Mouse (Mus musculus) right cerebral cortex, postnatal 25 days (tissue): ENCODE data around the gene Dusp12.

Source experiments
- DNase-seq: peaks from one replicate; pipeline ENCODE4 v3.0.0; 2022

Gene Dusp12

DNA sequence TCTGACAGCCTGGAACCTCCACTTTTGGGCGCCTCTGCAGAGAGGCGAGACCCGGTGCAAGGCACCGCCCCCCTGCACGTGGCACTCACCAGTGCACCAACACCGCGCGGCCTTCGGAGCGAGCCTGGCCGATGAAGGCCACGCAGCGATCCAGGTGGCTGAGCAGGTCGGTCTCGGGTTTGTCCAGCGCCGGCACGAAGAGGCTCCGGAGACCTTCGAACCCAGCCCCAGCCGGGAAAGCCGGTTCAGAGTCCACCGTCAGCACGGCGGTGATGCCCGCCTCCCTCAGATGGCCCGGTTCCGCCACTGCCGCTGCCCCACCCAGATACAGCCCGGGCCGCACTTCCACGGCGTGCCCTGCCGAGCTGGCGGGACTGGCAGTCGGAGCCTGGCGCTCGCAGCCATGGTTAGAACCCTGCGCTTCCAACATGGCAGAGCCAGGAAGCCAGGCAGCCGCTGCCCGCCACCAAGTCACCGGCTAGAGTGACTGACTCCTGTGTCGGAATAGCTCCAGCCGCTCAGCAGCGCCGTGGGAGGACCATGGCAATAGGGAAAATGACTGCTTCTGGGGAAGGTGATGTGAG is at the start of gene Dusp12, which contains the start of gene Gm26620:
Gene Dusp12, minus strand, starts transcription at position 563 of the 584 bp plus-strand sequence.
Gene Gm26620, plus strand, starts transcription at position 88 of the 584 bp plus-strand sequence.
- peak; percentile 88 for DNase-seq

DNA sequence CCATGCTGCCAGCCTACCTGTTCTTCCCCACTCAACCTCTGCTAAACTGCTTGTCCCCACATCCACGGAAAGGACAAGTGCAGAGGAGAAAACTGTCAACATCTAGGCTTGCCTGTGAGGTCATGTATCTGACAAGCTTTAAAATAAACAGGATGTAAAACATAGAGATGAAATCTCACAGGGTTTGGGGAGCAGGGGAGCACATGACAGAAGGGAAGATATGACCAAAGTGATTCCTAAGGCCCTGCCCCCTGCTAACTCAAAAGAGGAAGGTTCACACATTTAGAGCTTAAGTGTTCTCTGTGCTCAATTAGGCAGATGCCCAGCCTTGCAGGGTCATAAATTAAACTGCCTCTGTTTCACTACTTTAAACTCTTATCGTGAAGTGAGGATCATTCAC is 49.0 kb upstream of the Dusp12 start:
- no peak for DNase-seq

DNA sequence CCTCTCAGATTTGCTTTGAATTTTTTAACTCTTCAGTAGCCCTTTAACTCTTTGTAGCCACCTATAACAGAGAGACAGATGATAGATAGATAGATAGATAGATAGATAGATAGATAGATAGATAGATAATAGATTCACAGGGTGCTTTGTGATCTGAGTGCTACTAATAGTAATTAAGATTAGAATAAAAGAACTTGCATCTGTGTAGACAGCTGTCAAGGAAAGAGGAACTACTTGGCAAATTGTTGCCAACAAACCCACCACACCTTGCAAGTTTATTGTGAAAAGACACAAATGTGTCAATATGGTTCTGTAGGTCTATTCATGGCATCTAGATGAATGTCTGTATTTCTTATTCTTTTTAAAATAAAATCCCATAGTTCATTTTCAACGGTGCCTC is 48.6 kb upstream of the Dusp12 start:
- no peak for DNase-seq

- DNase-seq, result no peak
Observed at GRCm38 (mm10) chr1:170933386-170933920, 48.1 kb upstream of the Dusp12 start.

DNA sequence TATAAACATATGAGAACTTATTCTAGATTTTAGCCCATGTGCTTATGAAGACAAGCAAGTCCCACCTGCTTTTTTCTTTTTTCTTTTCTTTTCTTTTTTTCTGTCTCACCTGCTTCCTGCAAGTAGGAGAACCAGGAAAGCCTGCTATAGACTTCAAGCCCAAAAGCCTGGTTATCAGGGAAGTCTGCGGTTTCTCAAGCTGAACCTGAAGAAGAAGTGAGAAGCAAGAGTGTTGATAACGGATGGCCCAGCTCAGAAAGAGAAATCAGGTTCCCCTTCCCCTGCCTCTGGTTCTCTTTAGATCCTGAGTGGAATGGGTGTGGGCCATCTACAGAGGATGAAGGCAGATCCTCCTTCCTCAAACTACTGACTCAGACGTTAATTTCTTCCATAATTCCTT is 46.7 kb upstream of the Dusp12 start:
- DNase-seq, result no peak

GRCm38 (mm10) chr1:170929245-170929644 is 43.9 kb upstream of the Dusp12 start:
- no peak for DNase-seq

GRCm38 (mm10) chr1:170928467-170928866 is 43.1 kb upstream of the Dusp12 start:
- DNase-seq, result no peak

- DNase-seq, result no peak
Observed at GRCm38 (mm10) chr1:170927378-170927777, 42.0 kb upstream of the Dusp12 start, which contains the start of gene Fcrla. Gene Fcrla, minus strand, starts transcription at chr1:170927583.

DNA sequence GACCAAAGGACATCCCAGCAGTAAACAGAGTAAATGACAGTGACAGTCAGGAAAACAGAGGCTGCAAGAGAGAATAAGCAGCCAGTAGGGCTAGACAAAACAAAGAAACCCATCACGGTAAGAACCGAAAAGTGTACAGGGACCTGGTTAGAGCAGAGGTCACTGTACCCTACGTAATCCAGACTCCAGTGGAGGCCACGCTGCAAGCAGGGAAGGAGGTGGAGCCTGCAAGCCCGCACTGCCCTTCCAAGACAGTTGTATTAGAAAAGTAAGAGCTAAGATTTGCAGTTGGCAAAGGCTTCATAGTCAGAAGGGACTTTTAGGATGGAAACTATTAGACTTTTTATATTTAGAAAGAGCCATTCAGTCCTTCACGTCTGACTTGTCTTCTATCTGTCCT is 41.6 kb upstream of the Dusp12 start:
- no peak for DNase-seq

- DNase-seq, result no peak
Observed at GRCm38 (mm10) chr1:170924485-170924884, 39.1 kb upstream of the Dusp12 start.

DNA sequence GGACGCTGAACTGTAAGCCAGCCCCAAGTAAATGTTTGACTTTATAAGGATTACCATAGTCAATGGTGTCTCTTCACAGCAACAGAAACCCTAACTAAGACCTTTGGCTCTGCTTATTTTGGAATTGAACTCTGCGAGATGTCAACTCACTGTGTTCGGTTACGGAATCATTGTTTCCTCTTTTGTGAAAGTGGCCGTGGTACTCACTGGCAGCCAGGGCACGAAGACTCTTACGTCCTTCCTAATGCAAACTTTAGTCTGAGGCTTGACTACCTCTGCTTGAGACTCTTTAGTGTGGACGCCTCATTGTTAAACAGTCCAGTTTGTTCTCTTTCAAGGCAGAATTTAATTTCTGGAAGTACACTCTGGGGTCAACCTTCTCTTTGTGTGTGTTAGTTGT is 34.0 kb upstream of the Dusp12 start:
- DNase-seq, result no peak

DNA sequence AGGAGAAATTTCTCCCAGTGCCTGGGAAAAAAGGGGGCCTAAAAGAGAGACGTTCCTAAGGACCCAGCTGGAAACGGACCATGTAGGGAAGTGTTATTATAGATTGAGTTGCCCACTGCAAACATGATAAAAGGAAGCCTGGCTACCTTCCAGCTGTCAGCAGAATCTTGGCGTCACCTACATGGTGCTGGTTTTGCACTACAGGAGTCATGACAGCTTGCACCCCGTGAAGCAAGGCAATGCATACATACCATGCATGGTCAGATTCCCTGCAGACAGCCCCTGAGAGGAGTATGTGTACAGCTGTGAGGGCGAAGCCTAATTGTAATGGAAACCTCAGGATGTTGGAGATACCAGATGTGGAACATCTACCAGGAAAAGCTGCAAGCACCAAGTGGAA is 30.3 kb upstream of the Dusp12 start:
- DNase-seq, result no peak

- no peak for DNase-seq
Observed at GRCm38 (mm10) chr1:170912891-170913615, 27.7 kb upstream of the Dusp12 start, which contains the start of gene Fcrlb. Gene Fcrlb, minus strand, starts transcription at chr1:170912941.

- DNase-seq, result no peak
Observed at GRCm38 (mm10) chr1:170911907-170912660, 26.7 kb upstream of the Dusp12 start.

GRCm38 (mm10) chr1:170908341-170908740 is 23.0 kb upstream of the Dusp12 start:
- DNase-seq, result no peak

- peak; percentile 46 for DNase-seq
Observed at GRCm38 (mm10) chr1:170907456-170908191, 22.3 kb upstream of the Dusp12 start.

GRCm38 (mm10) chr1:170907111-170907455 is 21.7 kb upstream of the Dusp12 start:
- DNase-seq, result peak; percentile 8

- no peak for DNase-seq
Observed at GRCm38 (mm10) chr1:170903485-170903884, 18.1 kb upstream of the Dusp12 start.

DNA sequence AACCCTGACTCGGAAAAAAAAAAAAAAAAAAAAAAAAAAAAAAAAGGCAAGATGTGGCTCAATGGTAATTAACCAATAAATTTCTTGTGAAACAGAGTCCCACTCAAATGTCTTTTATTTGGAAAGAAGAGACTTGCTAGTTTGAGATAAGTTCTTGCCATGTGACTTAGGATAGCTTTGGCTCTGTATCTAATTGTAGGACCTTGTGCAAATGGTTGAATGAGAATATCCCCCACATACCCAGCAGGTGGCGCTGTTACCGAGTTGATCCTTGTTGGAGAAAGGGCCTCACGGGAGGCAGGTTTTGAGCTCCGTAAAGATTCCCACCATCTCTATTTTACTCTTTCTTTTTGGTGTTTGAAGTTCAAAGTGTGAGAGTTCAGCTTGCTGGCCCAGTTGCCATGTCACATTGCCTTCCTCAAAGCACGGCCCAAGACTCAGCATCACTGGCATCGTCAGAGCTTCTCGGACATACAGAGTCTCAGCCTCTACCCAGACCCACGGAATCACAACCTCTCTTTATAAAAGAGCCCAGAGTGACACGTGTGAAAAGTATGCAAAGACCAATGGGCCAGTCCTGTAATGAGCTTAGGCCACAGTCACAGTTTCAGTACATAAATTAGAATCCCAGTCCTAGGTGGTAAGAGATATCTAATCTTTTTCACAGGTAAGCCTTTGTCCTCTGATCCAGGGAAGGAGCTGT is 16.3 kb upstream of the Dusp12 start:
- peak; percentile 79 for DNase-seq

- DNase-seq, result no peak
Observed at GRCm38 (mm10) chr1:170900799-170901467, 15.6 kb upstream of the Dusp12 start.

DNA sequence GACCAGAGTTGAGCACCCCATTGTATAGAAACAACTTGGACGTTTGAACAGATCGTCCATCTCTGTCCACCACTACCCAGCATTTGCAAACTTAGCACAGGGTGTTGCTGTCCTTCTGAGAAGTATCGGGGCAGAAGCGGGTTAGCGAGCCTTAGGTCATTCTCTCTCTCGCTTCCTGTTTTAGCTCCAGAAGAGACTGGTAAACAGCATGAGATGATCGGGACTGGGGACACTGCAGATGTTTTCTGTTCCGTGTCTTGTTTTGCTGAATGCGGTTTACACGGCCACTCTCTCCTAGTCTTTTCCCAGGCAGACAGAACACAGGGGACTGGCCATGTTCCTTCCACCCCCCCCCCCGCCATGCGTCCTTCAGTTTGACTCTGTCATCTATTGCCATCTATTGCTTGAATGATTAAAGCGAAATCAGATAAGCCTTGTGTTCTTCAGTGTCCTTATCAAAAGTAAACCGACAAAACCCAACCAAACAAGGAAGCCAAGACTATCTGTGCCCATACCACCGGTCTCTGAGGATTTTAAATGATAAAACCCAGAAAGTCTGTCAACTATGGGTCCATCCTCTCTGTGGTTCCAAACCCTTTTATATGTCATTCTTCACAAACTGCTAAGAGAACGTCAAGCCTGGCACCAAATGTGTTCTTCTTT is 13.2 kb upstream of the Dusp12 start:
- no peak for DNase-seq
